Mouse (Mus musculus) lung, postnatal 0 days (tissue): ENCODE data around the gene Ypel2.

ENCODE experiments used
- CTCF ChIP-seq: IDR thresholded peaks from 2 replicates; pipeline ENCODE4 v1.5.1; 2016; ENCODE audit warnings: antibody characterized with exemption, mild to moderate bottlenecking
- EP300 ChIP-seq: IDR thresholded peaks from 2 replicates; pipeline ENCODE4 v1.6.1; 2016; ENCODE audit warnings: antibody characterized with exemption, mild to moderate bottlenecking, control low read depth

DNA sequence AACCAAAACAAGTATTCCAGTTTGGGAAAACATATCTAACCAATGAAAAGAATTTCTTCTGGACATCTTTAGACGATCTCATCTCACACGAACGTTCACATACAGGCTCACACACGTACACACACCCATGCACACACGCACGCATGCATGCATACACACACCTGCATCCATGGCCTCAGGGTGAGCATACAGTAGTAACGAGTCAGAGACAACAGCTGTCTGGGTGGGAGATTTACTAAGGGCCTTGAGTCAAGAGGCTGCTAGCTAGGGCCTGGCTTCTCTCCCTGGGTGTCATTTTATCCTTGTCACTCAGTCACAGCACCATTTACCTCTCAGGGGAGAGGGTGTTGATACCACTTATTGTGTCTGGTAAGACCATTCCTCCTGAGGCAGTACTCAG lies 74.0 kb downstream of the Ypel2 start:
- TF ChIP-seq EP300 (no peak), CTCF (no peak)
